Mouse (Mus musculus): ENCODE data around the gene Plekhh3. TPM values are rescaled to one million over a fixed set of nuclear protein-coding genes. Genes with fewer than 3 reads are reported as not detected.

The Plekhh3 gene
- total RNA-seq, 1 experiment: 3.4 TPM

DNA sequence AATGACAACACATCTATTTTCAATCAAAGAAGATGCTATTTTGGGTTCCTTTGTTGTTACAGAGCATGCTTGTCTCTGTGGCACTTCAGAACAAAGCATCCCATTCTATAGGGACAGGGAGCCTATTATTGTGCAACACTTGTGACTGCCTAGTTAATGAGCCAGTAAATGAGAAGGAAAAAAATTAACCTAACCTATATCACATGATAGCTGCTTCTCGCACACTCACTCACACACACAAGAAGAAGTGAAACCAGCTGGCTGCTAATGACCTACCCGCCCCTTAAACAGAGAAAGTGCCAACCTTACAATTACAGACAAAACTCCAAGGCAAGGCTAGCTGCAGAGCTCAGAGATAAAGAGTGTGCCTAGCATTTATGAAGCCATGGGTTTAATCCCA is 55.6 kb downstream of the Plekhh3 start:
- DNase-seq (ENCODE audit: low read depth, low spot score): no peak
- no peaks in the 10 kb centered on the region for H3K36me3 ChIP-seq (ENCODE audit: control insufficient read depth, insufficient read depth, low read length, poor library complexity, severe bottlenecking)
- no peak for TF ChIP-seq ZC3H11A (IDR thresholded peaks at IDR 0.05; ENCODE audit: borderline replicate concordance, low read depth, low read length)
- TF ChIP-seq MAFK (IDR thresholded peaks at IDR 0.05; ENCODE audit: insufficient read depth, low read depth, low read length): no peak
- TF ChIP-seq ZNF384 (IDR thresholded peaks at IDR 0.05; ENCODE audit: low read depth, low read length): no peak
- TF ChIP-seq CHD2 (IDR thresholded peaks at IDR 0.05; ENCODE audit: low read depth, low read length): no peak
- TF ChIP-seq HCFC1 (IDR thresholded peaks at IDR 0.05; ENCODE audit: borderline replicate concordance, insufficient read depth, low read length): no peak
- H3K9me3 ChIP-seq (ENCODE audit: control insufficient read depth, insufficient read depth, low read depth, low read length): no peaks in the 10 kb centered on the region
- H3K4me1 ChIP-seq (ENCODE audit: control insufficient read depth in 2 of 2, insufficient read depth in 2 of 2, low read length in 2 of 2, poor library complexity in 1 of 2): peaks cover 0 to 5% of the 10 kb centered on the region in 2 experiments; a peak in 3 of 4 replicates
- no peak overlapping the region for H3K9ac ChIP-seq (ENCODE audit: insufficient read depth, low read depth, low read length, poor library complexity, severe bottlenecking)
- no peak overlapping the region for H3K27ac ChIP-seq (ENCODE audit: insufficient read depth, low read depth, low read length, poor library complexity, severe bottlenecking)
- in situ Hi-C loops (cut with MboI; ENCODE audit: low sequenced_read_pairs in 2 of 2, unreplicated experiment in 2 of 2): no loop called here
- no peak overlapping the region for H3K4me3 ChIP-seq (ENCODE audit: insufficient read depth in 1 of 2, low read depth in 1 of 2, low read length in 2 of 2, poor library complexity in 1 of 2, severe bottlenecking in 1 of 2)

Other genes starting within 250 kb of the Plekhh3 start
- 61.5 and 78.9 TPM in 2 replicates for gene Stat3, start 231.8 kb downstream of the Plekhh3 start, total RNA-seq (2012; rRNA removed)
- 16.4 and 30.7 TPM in 2 replicates for gene Cavin1, start 200.5 kb downstream of the Plekhh3 start, total RNA-seq (2012; rRNA removed)
- gene Atp6v0a1, start 161.9 kb downstream of the Plekhh3 start, total RNA-seq (2012; rRNA removed): 38.1 and 43.4 TPM in 2 replicates
- 4.7 and 9.2 TPM in 2 replicates for gene Naglu, start 101.3 kb downstream of the Plekhh3 start, total RNA-seq (2012; rRNA removed)
- 2.4 and 3.4 TPM in 2 replicates for gene Hsd17b1, start 92.9 kb downstream of the Plekhh3 start, total RNA-seq (2012; rRNA removed)
- gene Coasy, start 88.8 kb downstream of the Plekhh3 start, total RNA-seq (2012; rRNA removed): 21.9 and 22.9 TPM in 2 replicates
- 30.7 and 42.0 TPM in 2 replicates for gene Mlx, start 84.1 kb downstream of the Plekhh3 start, total RNA-seq (2012; rRNA removed)
- 20.6 and 31.5 TPM in 2 replicates for gene Psmc3ip, start 75.9 kb downstream of the Plekhh3 start, total RNA-seq (2012; rRNA removed)
- gene Retreg3, start 51.5 kb downstream of the Plekhh3 start, total RNA-seq (2012; rRNA removed): 60.4 and 65.2 TPM in 2 replicates
- 27.5 and 38.6 TPM in 2 replicates for gene Tubg1, start 51.4 kb downstream of the Plekhh3 start, total RNA-seq (2012; rRNA removed)
- 0.31 and 0.74 TPM in 2 replicates for gene Tubg2, start 15.4 kb downstream of the Plekhh3 start, total RNA-seq (2012; rRNA removed)
- 0.18 and 0.58 TPM in 2 replicates for gene Cntnap1, start 828 bp downstream of the Plekhh3 start, total RNA-seq (2012; rRNA removed)
- 0.31 TPM in 1 of 2 replicates, not detected in the other for gene Ccr10, start 4.1 kb upstream of the Plekhh3 start, total RNA-seq (2012; rRNA removed)
- 18.3 and 18.9 TPM in 2 replicates for gene Ezh1, start 55.1 kb upstream of the Plekhh3 start, total RNA-seq (2012; rRNA removed)
- 4.0 and 5.6 TPM in 2 replicates for gene Ramp2, start 74.7 kb upstream of the Plekhh3 start, total RNA-seq (2012; rRNA removed)
- gene Vps25, start 82.4 kb upstream of the Plekhh3 start, total RNA-seq (2012; rRNA removed): 105 and 135 TPM in 2 replicates
- 0.49 and 1.1 TPM in 2 replicates for gene Wnk4, start 89.2 kb upstream of the Plekhh3 start, total RNA-seq (2012; rRNA removed)
- 2.1 and 2.4 TPM in 2 replicates for gene Cntd1, start 107.7 kb upstream of the Plekhh3 start, total RNA-seq (2012; rRNA removed)
- 107 and 139 TPM in 2 replicates for gene Coa3, start 107.8 kb upstream of the Plekhh3 start, total RNA-seq (2012; rRNA removed)
- 80.6 and 89.2 TPM in 2 replicates for gene Becn1, start 130.9 kb upstream of the Plekhh3 start, total RNA-seq (2012; rRNA removed)
- 40.0 and 57.0 TPM in 2 replicates for gene Psme3, start 144.9 kb upstream of the Plekhh3 start, total RNA-seq (2012; rRNA removed)
- gene Aoc2, start 153.7 kb upstream of the Plekhh3 start, total RNA-seq (2012; rRNA removed): 4.6 and 5.0 TPM in 2 replicates
- 0.62 and 0.95 TPM in 2 replicates for gene Aoc3, start 159.3 kb upstream of the Plekhh3 start, total RNA-seq (2012; rRNA removed)
- gene G6pc, start 196.2 kb upstream of the Plekhh3 start, total RNA-seq (2012; rRNA removed): not detected in 2 replicates
- gene Aarsd1, start 246.3 kb upstream of the Plekhh3 start, total RNA-seq (2012; rRNA removed): 73.2 and 79.4 TPM in 2 replicates

Data from ES-E14 (cell line).